Mouse (Mus musculus) left cerebral cortex, adult 18-20 months (tissue): ENCODE results near the gene Cnpy3. TPM values are rescaled to one million over a fixed set of nuclear protein-coding genes. Genes with fewer than 3 reads are reported as not detected.

Experiments
- total RNA-seq, 2 experiments: library from RNA; stranded (reverse); gene quantifications; 2 replicates each; pipeline ENCODE4 v1.2.3; 2021

Cnpy3 gene
- total RNA-seq, 2 experiments from 2014 or later: 65.2 to 67.9 TPM

Other genes with a start within 250 kb of the Cnpy3 start
- gene Cul9, start 205.8 kb downstream of the Cnpy3 start, total RNA-seq: 10 to 100 TPM; 61.0 to 64.5 TPM
- 10 to 100 TPM; 70.4 to 77.9 TPM for gene Srf, start 196.0 kb downstream of the Cnpy3 start, total RNA-seq
- 10 to 100 TPM in 1 of 2 experiments, 1 to 10 TPM in 1; 9.5 to 10.1 TPM for gene Ptk7, start 122.7 kb downstream of the Cnpy3 start, total RNA-seq
- 10 to 100 TPM; 24.3 to 26.2 TPM for gene Klc4, start 106.2 kb downstream of the Cnpy3 start, total RNA-seq
- 10 to 100 TPM; 51.8 to 53.0 TPM for gene Mrpl2, start 106.0 kb downstream of the Cnpy3 start, total RNA-seq
- 10 to 100 TPM; 26.1 to 27.1 TPM for gene Cul7, start 101.9 kb downstream of the Cnpy3 start, total RNA-seq
- 10 to 100 TPM; 17.1 to 17.2 TPM for gene Rrp36, start 77.9 kb downstream of the Cnpy3 start, total RNA-seq
- gene Mea1, start 73.4 kb downstream of the Cnpy3 start, total RNA-seq: 100 to 1,000 TPM; 120 to 125 TPM
- 100 to 1,000 TPM; 190 to 207 TPM for gene Klhdc3, start 71.3 kb downstream of the Cnpy3 start, total RNA-seq
- gene Ppp2r5d, start 47.1 kb downstream of the Cnpy3 start, total RNA-seq: 10 to 100 TPM; 81.5 to 89.3 TPM
- 10 to 100 TPM; 50.8 to 58.9 TPM for gene Pex6, start 40.8 kb downstream of the Cnpy3 start, total RNA-seq
- under 1 TPM in 1 of 2 experiments, not detected in 1; 0.84 TPM for gene Gnmt, start 23.0 kb downstream of the Cnpy3 start, total RNA-seq
- under 1 TPM in 1 of 2 experiments, not detected in 1; 0.28 TPM for gene Ptcra, start 11.5 kb upstream of the Cnpy3 start, total RNA-seq
- gene 2310039H08Rik, start 20.4 kb upstream of the Cnpy3 start, total RNA-seq: 1 to 10 TPM; 6.4 to 8.3 TPM
- 10 to 100 TPM; 48.2 to 53.2 TPM for gene Rpl7l1, start 30.5 kb upstream of the Cnpy3 start, total RNA-seq
- gene Bicral, start 106.3 kb upstream of the Cnpy3 start, total RNA-seq: 10 to 100 TPM; 53.2 to 58.9 TPM
- gene Tbcc, start 138.5 kb upstream of the Cnpy3 start, total RNA-seq: 10 to 100 TPM; 33.5 to 33.8 TPM
- not detected for gene Prph2, start 158.2 kb upstream of the Cnpy3 start, total RNA-seq